Mouse (Mus musculus): Measurements from ENCODE around the gene Ephb6.

GRCm38 (mm10) chr6:41569078-41569477, 36.2 kb upstream of the Ephb6 start:
- TF ChIP-seq CTCF (IDR thresholded peaks at IDR 0.05; ENCODE audit: low read depth, low read length) (no peak), GATA1 (IDR thresholded peaks at IDR 0.05; ENCODE audit: borderline replicate concordance, low read length) (no peak)
